Mouse (Mus musculus) C2C12 (cell line): ENCODE measurements around the gene Reep6.

Experiments
- CTCF ChIP-seq: IDR thresholded peaks from one replicate; pipeline ENCODE4 v1.5.1; 2011; ENCODE audit not compliant: control insufficient read depth, insufficient read depth, insufficient read length
- MAX ChIP-seq: IDR thresholded peaks from one replicate; pipeline ENCODE4 v1.6.1; 2011; ENCODE audit warnings: mild to moderate bottlenecking, control low read depth

- TF ChIP-seq CTCF: no peak
- no peak for TF ChIP-seq MAX
Measured at GRCm38 (mm10) chr10:80336263-80336662, 6.5 kb downstream of the Reep6 start.
